Mouse (Mus musculus) midbrain, postnatal 0 days (tissue): Measurements from ENCODE around the gene Rbbp4. TPM values are rescaled to one million over a fixed set of nuclear protein-coding genes. Genes with fewer than 3 reads are reported as not detected.
"Not testable (repeated sequence)": the region's sequence is repeated elsewhere in the genome, so short reads cannot be mapped to it uniquely, and the experiment has no call there.

Experiments used
- ATAC-seq: fragments of 200-750 bp; cut with Nextera tagmentation; 2 replicates; pipeline ENCODE4 v1.8.0; 2017; ENCODE audit warnings: moderate number of reproducible peaks, mild to moderate bottlenecking, moderate TSS enrichment, moderate library complexity; ENCODE audit not compliant: low FRiP score
- DNase-seq: peaks from one replicate; pipeline ENCODE4 v3.0.0-alpha.2; 2015; ENCODE audit warnings: low spot score
- H3K27ac ChIP-seq: fragments of 300-500 bp; sonication (generic); 2 replicates; pipeline ENCODE4 v1.5.1; 2014; ENCODE audit warnings: low read depth, mild to moderate bottlenecking, low read length, mixed read lengths
- H3K27me3 ChIP-seq: fragments of 300-500 bp; sonication (generic); 2 replicates; pipeline ENCODE4 v1.6.1; 2014; ENCODE audit warnings: low read length, control low read depth, mixed read lengths; ENCODE audit not compliant: insufficient read depth
- H3K36me3 ChIP-seq: fragments of 300-500 bp; sonication (generic); 2 replicates; pipeline ENCODE4 v1.6.1; 2014; ENCODE audit warnings: low read length, control low read depth, mixed read lengths; ENCODE audit not compliant: insufficient read depth
- H3K4me1 ChIP-seq: fragments of 300-500 bp; sonication (generic); 2 replicates; pipeline ENCODE4 v1.6.1; 2014; ENCODE audit warnings: mild to moderate bottlenecking, control low read depth, antibody characterized with exemption, low read length, mixed read lengths; ENCODE audit not compliant: insufficient read depth
- H3K4me2 ChIP-seq: fragments of 300-500 bp; sonication (generic); 2 replicates; pipeline ENCODE4 v1.6.1; 2014; ENCODE audit warnings: low read depth, mild to moderate bottlenecking, low read length, mixed read lengths; ENCODE audit not compliant: poor library complexity, severe bottlenecking
- H3K4me3 ChIP-seq: fragments of 300-500 bp; sonication (generic); 2 replicates; pipeline ENCODE4 v1.5.1; 2014; ENCODE audit warnings: low read depth, mild to moderate bottlenecking, low read length, moderate library complexity
- H3K9ac ChIP-seq: fragments of 300-500 bp; sonication (generic); replicated peaks from 2 replicates; pipeline ENCODE4 v1.6.1; 2014; ENCODE audit warnings: mild to moderate bottlenecking, low read length, moderate library complexity, mixed read lengths; ENCODE audit not compliant: poor library complexity, severe bottlenecking
- H3K9me3 ChIP-seq: fragments of 300-500 bp; sonication (generic); 2 replicates; pipeline ENCODE4 v1.6.1; 2016; ENCODE audit warnings: low read length, control low read depth
- CTCF ChIP-seq: IDR thresholded peaks from 2 replicates; pipeline ENCODE4 v1.5.1; 2016; ENCODE audit warnings: antibody characterized with exemption, mild to moderate bottlenecking
- WGBS: fragments of 180-500 bp; shearing (Covaris S2); extraction: QIAGEN DNeasy Blood & Tissue Kit; methylation state at CpG from one replicate; pipeline ENCODE4 v1.1.7; 2014; 5-methylcytosine and 5-hydroxymethylcytosine counted together
- polyA plus RNA-seq: library from polyadenylated mRNA; unstranded; fragments of >200 nt; fragmentation: Nextera tagmentation; extraction: Ambion mirVana; gene quantifications from 2 replicates; pipeline ENCODE4 v1.2.1, GENCODE M21; 2015
- total RNA-seq: library from RNA; depleted of rRNA; stranded (reverse); fragments of >200 nt; gene quantifications from 2 replicates; pipeline ENCODE4 v1.2.3, GENCODE M21; 2014

Gene Rbbp4
- total and polyA plus RNA-seq, 2 experiments from 2014 or later = 79.2 to 198 TPM

DNA sequence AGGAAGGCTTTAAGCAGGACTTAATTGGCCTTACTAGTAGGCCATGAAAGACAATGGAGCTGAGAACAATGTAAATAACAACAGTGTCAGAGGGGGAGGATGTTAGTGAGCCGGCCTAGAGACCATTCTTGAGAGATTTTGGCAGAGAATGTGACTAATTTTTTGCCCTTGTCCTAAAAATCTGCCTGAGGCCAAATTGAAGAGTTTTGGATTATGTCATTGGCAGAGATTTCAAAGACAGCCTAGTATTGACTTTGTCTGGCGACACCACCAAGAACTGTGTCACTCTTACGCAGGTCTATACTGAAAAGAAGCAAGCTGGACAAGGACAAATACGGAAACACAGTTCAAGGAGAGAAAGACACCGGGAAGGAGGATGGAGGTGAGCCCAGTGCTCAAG is 27.6 kb upstream of the Rbbp4 start:
- no peak for TF ChIP-seq CTCF
- Histone ChIP-seq H3K36me3 (peaks cover 21% of the 10 kb centered on the region), H3K27me3 (no peaks in the 10 kb centered on the region), H3K27ac (no peak overlapping the region), H3K9ac (no peak overlapping the region), H3K9me3 (no peaks in the 10 kb centered on the region), H3K4me1 (no peaks in the 10 kb centered on the region), H3K4me3 (no peak overlapping the region), H3K4me2 (no peak overlapping the region)
- DNase-seq = no peak
- 73% methylated on average over 5 of the region's 5 CpGs for WGBS
- ATAC-seq = no peak

GRCm38 (mm10) chr4:129362238-129362637 is 27.1 kb upstream of the Rbbp4 start:
- not testable (repeated sequence) for H3K4me2 ChIP-seq, H3K4me3 ChIP-seq, ATAC-seq, DNase-seq, H3K9ac ChIP-seq, H3K27me3 ChIP-seq, H3K4me1 ChIP-seq, H3K9me3 ChIP-seq, H3K27ac ChIP-seq
- peaks cover 21% of the 10 kb centered on the region for H3K36me3 ChIP-seq
- 79% methylated on average over 3 of the region's 3 CpGs for WGBS

- Histone ChIP-seq H3K4me1 (no peaks in the 10 kb centered on the region), H3K9me3 (no peaks in the 10 kb centered on the region), H3K4me3 (no peak overlapping the region), H3K27me3 (no peaks in the 10 kb centered on the region), H3K9ac (no peak overlapping the region), H3K4me2 (no peak overlapping the region), H3K27ac (no peak overlapping the region), H3K36me3 (peaks cover 33% of the 10 kb centered on the region)
- 87% methylated on average over 15 of the region's 15 CpGs for WGBS
- ATAC-seq (no peak), DNase-seq (no peak)
- no peak for TF ChIP-seq CTCF
Measured at GRCm38 (mm10) chr4:129357613-129358163, 22.5 kb upstream of the Rbbp4 start.

DNA sequence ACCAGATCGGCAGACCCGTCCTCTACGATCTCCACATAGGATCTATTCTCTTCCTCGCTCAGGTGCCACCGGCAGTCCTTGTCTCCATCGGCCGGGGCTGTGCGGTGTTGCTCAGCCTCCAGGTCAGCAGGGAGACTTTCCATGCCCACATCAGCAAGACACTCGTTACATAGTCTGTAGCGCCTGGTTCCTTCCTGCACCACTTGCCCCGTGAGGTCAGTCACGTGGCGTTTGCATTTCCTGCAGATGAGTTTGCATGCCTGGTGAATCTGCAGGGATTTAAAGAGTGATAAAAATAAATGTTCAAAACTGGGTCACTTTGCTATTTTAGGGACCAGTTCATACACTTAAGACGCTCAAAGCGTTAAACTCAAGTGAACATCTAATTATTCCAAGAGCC is 19.1 kb upstream of the Rbbp4 start:
- H3K27ac ChIP-seq = no peak overlapping the region
- H3K9me3 ChIP-seq = no peaks in the 10 kb centered on the region
- no peaks in the 10 kb centered on the region for H3K27me3 ChIP-seq
- DNase-seq (peak; percentile 12), ATAC-seq (no peak)
- H3K4me1 ChIP-seq = no peaks in the 10 kb centered on the region
- H3K4me3 ChIP-seq = no peak overlapping the region
- peaks cover 31% of the 10 kb centered on the region for H3K36me3 ChIP-seq
- no peak overlapping the region for H3K4me2 ChIP-seq
- no peak overlapping the region for H3K9ac ChIP-seq
- no peak for TF ChIP-seq CTCF
- 82% methylated on average over 15 of the region's 15 CpGs for WGBS

DNA sequence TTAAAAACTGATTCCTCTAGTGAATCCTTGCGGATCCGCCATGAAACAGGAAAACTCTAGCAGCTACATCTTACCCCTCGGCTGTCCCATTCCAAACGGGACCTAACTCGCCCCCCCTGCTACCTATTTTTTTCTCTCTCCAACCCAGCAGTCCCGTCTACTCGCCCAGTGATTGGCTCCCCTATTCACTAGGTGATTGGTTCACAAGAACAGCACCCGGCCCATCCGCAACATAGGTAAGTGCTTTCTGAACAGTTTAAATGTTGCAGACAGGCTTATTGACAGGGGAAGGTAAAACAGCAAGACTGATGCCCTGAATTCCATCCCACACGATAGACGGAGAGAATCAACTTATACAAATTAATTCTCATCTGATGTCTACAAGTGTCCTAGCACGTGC is 18.0 kb upstream of the Rbbp4 start:
- no peak for TF ChIP-seq CTCF
- H3K27me3 ChIP-seq = no peaks in the 10 kb centered on the region
- DNase-seq = no peak
- H3K4me3 ChIP-seq = no peak overlapping the region
- WGBS = 93% methylated on average over 12 of the region's 12 CpGs
- peaks cover 26% of the 10 kb centered on the region for H3K36me3 ChIP-seq
- H3K27ac ChIP-seq = no peak overlapping the region
- H3K9ac ChIP-seq = no peak overlapping the region
- no peak overlapping the region for H3K4me2 ChIP-seq
- ATAC-seq = no peak
- H3K9me3 ChIP-seq = no peaks in the 10 kb centered on the region
- no peaks in the 10 kb centered on the region for H3K4me1 ChIP-seq

DNA sequence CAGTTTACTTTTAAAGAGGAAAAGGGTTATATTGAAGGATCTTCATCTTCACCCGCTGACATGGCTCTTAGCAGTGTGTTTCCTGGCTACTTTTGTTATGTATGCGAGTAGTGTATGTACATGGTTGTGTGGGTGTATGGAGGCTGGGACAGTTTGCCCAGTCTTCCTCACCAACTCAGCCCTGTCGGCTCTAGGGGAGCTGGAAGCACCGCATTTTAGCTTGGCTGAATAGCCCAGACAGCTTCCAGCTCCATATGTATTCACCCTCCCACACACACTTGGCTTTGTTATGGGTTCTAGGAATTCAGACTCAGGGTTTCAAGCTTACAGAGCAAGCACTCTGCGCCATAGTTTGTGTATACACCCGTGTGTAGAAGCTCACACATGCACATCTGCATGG is 15.9 kb upstream of the Rbbp4 start:
- no peak for TF ChIP-seq CTCF
- H3K27me3 ChIP-seq = no peaks in the 10 kb centered on the region
- no peak for ATAC-seq
- H3K27ac ChIP-seq = no peak overlapping the region
- no peak overlapping the region for H3K9ac ChIP-seq
- no peaks in the 10 kb centered on the region for H3K9me3 ChIP-seq
- H3K4me1 ChIP-seq = no peaks in the 10 kb centered on the region
- DNase-seq = no peak
- WGBS = 76% methylated on average over 6 of the region's 6 CpGs
- no peak overlapping the region for H3K4me2 ChIP-seq
- H3K4me3 ChIP-seq = no peak overlapping the region
- peaks cover 20% of the 10 kb centered on the region for H3K36me3 ChIP-seq
